Mouse (Mus musculus): ENCODE data around the gene Chst2. TPM values are rescaled to one million over a fixed set of nuclear protein-coding genes. Genes with fewer than 3 reads are reported as not detected.

Chst2 gene
- polyA plus RNA-seq, 1 experiment: 2.1 TPM

- Histone ChIP-seq H3K36me3 (ENCODE audit: control insufficient read depth, insufficient read depth, low read length) (no peaks in the 10 kb centered on the region), H3K4me3 (ENCODE audit: extremely low read depth, insufficient read depth, insufficient read length) (no peak overlapping the region), H3K27ac (ENCODE audit: insufficient read depth, low read length) (no peak overlapping the region), H3K4me1 (ENCODE audit: control insufficient read depth, insufficient read depth, insufficient read length) (no peaks in the 10 kb centered on the region), H3K27me3 (ENCODE audit: control insufficient read depth, insufficient read depth, low read length) (no peaks in the 10 kb centered on the region)
- WGBS: 90% methylated on average over 20 of the region's 20 CpGs
- DNase-seq (ENCODE audit: low read depth in 1 of 2, low spot score in 2 of 2): no peak
- TF ChIP-seq CTCF (IDR thresholded peaks at IDR 0.05; ENCODE audit: extremely low read depth, insufficient read depth, insufficient read length, insufficient replicate concordance): no peak
- TF ChIP-seq POLR2A (IDR thresholded peaks at IDR 0.05; ENCODE audit: low read depth, low read length): no peak
These were observed 29.2 kb upstream of the Chst2 start for GRCm38 (mm10) chr9:95435506-95436293.

- TF ChIP-seq POLR2A (IDR thresholded peaks at IDR 0.05; ENCODE audit: low read depth, low read length) (no peak), CTCF (IDR thresholded peaks at IDR 0.05; ENCODE audit: extremely low read depth, insufficient read depth, insufficient read length, insufficient replicate concordance) (no peak)
- no peaks in the 10 kb centered on the region for H3K27me3 ChIP-seq (ENCODE audit: control insufficient read depth, insufficient read depth, low read length)
- no peak overlapping the region for H3K27ac ChIP-seq (ENCODE audit: insufficient read depth, low read length)
- no peak for DNase-seq (ENCODE audit: low read depth in 1 of 2, low spot score in 2 of 2)
- H3K4me3 ChIP-seq (ENCODE audit: extremely low read depth, insufficient read depth, insufficient read length): no peak overlapping the region
- H3K4me1 ChIP-seq (ENCODE audit: control insufficient read depth, insufficient read depth, insufficient read length): no peaks in the 10 kb centered on the region
- 84% methylated on average over 4 of the region's 4 CpGs for WGBS
- H3K36me3 ChIP-seq (ENCODE audit: control insufficient read depth, insufficient read depth, low read length): no peaks in the 10 kb centered on the region
These were observed 21.8 kb upstream of the Chst2 start for GRCm38 (mm10) chr9:95428277-95428676.

DNA sequence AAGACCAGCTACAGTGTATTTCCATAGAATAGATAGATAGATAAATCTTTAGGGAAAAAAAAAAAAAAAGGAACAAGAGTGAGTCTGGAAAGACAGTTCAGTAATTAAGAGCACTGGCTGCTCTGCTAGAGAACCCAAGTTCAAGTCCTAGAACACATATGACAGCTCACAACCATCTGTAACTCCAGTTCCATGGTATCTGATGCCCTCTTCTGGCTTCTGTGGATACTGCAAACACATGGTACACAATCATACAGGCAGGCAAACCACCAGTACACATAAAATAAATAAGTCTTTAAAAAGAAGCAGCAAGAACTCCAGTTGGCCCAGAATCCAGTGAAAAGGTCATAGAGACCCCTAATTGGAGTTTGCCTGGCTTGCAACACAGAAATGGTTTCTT, 7.4 kb upstream of the Chst2 start:
- no peak for DNase-seq (ENCODE audit: low read depth in 1 of 2, low spot score in 2 of 2)
- no peaks in the 10 kb centered on the region for H3K4me1 ChIP-seq (ENCODE audit: control insufficient read depth, insufficient read depth, insufficient read length)
- H3K36me3 ChIP-seq (ENCODE audit: control insufficient read depth, insufficient read depth, low read length): no peaks in the 10 kb centered on the region
- TF ChIP-seq CTCF (IDR thresholded peaks at IDR 0.05; ENCODE audit: extremely low read depth, insufficient read depth, insufficient read length, insufficient replicate concordance): no peak
- no peak for TF ChIP-seq POLR2A (IDR thresholded peaks at IDR 0.05; ENCODE audit: low read depth, low read length)
- no peak overlapping the region for H3K27ac ChIP-seq (ENCODE audit: insufficient read depth, low read length)
- no peaks in the 10 kb centered on the region; the same call in 1 of the 2 replicates for H3K27me3 ChIP-seq (ENCODE audit: control insufficient read depth, insufficient read depth, low read length)
- no peak overlapping the region for H3K4me3 ChIP-seq (ENCODE audit: extremely low read depth, insufficient read depth, insufficient read length)

DNA sequence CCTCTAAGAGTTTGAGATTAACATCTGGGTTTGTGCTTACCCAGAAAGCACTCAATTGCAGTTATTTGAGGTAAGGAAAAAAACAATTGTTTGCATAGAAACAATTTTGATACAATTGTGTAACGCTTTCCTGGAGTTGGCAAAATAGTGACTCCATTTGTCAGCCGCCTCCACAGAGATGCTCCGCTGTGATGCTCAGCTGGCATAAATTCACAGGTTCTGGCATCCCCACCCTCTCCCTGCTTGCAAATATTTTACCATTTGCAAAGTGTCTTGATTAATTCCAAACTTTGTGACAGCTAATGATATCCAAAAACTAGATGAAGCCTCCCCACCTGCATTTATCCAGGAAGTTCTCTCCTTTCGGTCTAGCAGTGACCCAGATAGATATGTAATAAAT, 5.5 kb upstream of the Chst2 start:
- Histone ChIP-seq H3K4me3 (ENCODE audit: extremely low read depth, insufficient read depth, insufficient read length) (no peak overlapping the region), H3K36me3 (ENCODE audit: control insufficient read depth, insufficient read depth, low read length) (no peaks in the 10 kb centered on the region), H3K27ac (ENCODE audit: insufficient read depth, low read length) (no peak overlapping the region), H3K4me1 (ENCODE audit: control insufficient read depth, insufficient read depth, insufficient read length) (no peaks in the 10 kb centered on the region; the same call in 1 of the 2 replicates), H3K27me3 (ENCODE audit: control insufficient read depth, insufficient read depth, low read length) (peaks cover 4% of the 10 kb centered on the region; the same call in 1 of the 2 replicates)
- TF ChIP-seq POLR2A (IDR thresholded peaks at IDR 0.05; ENCODE audit: low read depth, low read length) (no peak), CTCF (IDR thresholded peaks at IDR 0.05; ENCODE audit: extremely low read depth, insufficient read depth, insufficient read length, insufficient replicate concordance) (no peak)
- DNase-seq (ENCODE audit: low read depth in 1 of 2, low spot score in 2 of 2): no peak
- 89% methylated on average over 4 of the region's 4 CpGs for WGBS

DNA sequence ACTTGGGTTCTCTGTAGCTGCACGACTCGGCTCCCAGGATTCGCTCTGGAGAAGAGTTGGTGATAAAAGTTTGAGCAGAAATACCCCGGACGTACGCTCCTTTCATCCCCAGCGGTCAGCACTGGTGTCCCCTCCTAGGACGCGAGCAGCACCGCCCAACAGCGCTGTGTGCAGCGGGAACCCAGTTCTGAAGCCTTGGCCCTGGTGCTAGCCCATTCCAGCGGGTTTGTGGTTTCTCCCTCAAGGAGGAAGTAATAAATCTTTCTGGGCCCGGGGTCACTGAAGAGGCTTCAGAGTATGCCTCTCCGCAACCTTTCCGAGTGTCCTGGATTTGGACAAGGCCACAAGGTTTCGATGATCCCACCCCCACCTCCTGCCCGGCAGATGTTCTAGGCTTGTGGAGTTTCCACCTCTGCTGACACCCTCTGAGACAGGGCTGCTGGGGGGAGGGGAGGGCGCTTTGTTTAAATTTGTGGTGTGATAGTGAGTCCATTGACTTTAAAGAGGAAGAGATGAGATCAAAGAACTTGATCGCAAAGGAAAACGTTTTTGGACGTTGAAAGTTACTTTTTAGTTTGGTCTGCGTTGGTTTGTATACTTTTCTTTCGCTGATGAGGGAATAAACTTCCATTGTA, 1.2 kb upstream of the Chst2 start:
- no peak for TF ChIP-seq CTCF (IDR thresholded peaks at IDR 0.05; ENCODE audit: extremely low read depth, insufficient read depth, insufficient read length, insufficient replicate concordance)
- 1% methylated on average over 24 of the region's 24 CpGs for WGBS
- peaks cover 13% of the 10 kb centered on the region for H3K4me1 ChIP-seq (ENCODE audit: control insufficient read depth, insufficient read depth, insufficient read length)
- peak overlapping the region; percentile 29; the same call in 1 of the 2 replicates for H3K27ac ChIP-seq (ENCODE audit: insufficient read depth, low read length)
- H3K27me3 ChIP-seq (ENCODE audit: control insufficient read depth, insufficient read depth, low read length): peaks cover 18% of the 10 kb centered on the region
- peak overlapping the region; percentile 50; the same call in 1 of the 2 replicates for H3K4me3 ChIP-seq (ENCODE audit: extremely low read depth, insufficient read depth, insufficient read length)
- H3K36me3 ChIP-seq (ENCODE audit: control insufficient read depth, insufficient read depth, low read length): no peaks in the 10 kb centered on the region
- DNase-seq (ENCODE audit: low read depth in 1 of 2, low spot score in 2 of 2): no peak

- H3K27ac ChIP-seq (ENCODE audit: insufficient read depth, low read length): 0 out of 2 replicates have a peak overlapping the region, but pooled peaks have one; percentile 9
- peaks cover 18% of the 10 kb centered on the region for H3K27me3 ChIP-seq (ENCODE audit: control insufficient read depth, insufficient read depth, low read length)
- no peaks in the 10 kb centered on the region for H3K36me3 ChIP-seq (ENCODE audit: control insufficient read depth, insufficient read depth, low read length)
- TF ChIP-seq POLR2A (IDR thresholded peaks at IDR 0.05; ENCODE audit: low read depth, low read length): no peak
- no peak for TF ChIP-seq CTCF (IDR thresholded peaks at IDR 0.05; ENCODE audit: extremely low read depth, insufficient read depth, insufficient read length, insufficient replicate concordance)
- peaks cover 13% of the 10 kb centered on the region for H3K4me1 ChIP-seq (ENCODE audit: control insufficient read depth, insufficient read depth, insufficient read length)
- under 1% methylated on average over 63 of the region's 72 CpGs for WGBS
- H3K4me3 ChIP-seq (ENCODE audit: extremely low read depth, insufficient read depth, insufficient read length): peak overlapping the region; percentile 52
- no peak for DNase-seq (ENCODE audit: low read depth in 1 of 2, low spot score in 2 of 2)
These were observed 464 bp downstream of the Chst2 start for GRCm38 (mm10) chr9:95405946-95406570.
